Mouse (Mus musculus): Measurements from ENCODE around the gene Sesn2.

- TF ChIP-seq CTCF (IDR thresholded peaks at IDR 0.05), result no peak
- TF ChIP-seq EP300 (IDR thresholded peaks at IDR 0.05), result no peak
Observed at GRCm38 (mm10) chr4:132449778-132450177, 60.5 kb downstream of the Sesn2 start.
